Comparison of ENCODE assay signal across 8 mouse cellular contexts in the genomic region with DNA sequence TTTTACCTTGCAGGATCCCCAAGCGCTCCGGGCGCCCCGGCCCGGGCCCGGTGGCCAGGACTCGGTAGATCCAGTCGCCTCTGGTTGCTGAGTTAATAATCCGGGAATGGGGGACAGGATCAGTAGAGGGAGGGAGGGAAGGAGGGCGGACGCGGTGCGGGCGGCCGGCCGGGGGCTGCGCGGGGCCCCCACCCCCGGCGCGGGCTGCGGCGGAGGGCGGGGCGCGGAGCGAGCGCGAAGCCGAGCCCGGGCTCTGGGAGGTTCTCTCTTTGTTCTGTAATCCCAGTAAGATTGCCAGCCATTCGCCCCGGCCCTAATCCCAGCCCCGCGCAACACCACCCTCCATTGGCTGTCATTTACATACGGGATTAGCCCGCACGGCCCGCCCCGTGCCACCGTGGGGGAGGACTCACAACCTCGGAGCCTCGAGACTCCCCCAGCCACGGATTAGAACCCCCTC. TPM values are rescaled to one million over a fixed set of nuclear protein-coding genes. Genes with fewer than 3 reads are reported as not detected.
DNase-seq lines count a peak whose midpoint lies in the region; ATAC-seq and TF ChIP-seq lines count a peak whose summit lies in the region.

A gene (minus strand): TSS at position 214 of the 460 bp plus-strand sequence.

- TF ChIP-seq POLR2A in bone marrow macrophage, adult 2 months (IDR thresholded peaks at IDR 0.05; ENCODE audit: borderline replicate concordance, low read depth, low read length), result no peak
- TF ChIP-seq POLR2A in testis, adult 2 months (IDR thresholded peaks at IDR 0.05; ENCODE audit: control insufficient read depth, low read depth, low read length), result 0 out of 2 replicates have a peak, but pooled peaks have one; percentile 21

- peak within 1 kb of the TSS; percentile 79 for H3K4me2 ChIP-seq in heart, embryonic 13.5 days
- H3K4me2 ChIP-seq in kidney, postnatal 0 days (ENCODE audit: low read length), result peak within 1 kb of the TSS; percentile 88
- peak within 1 kb of the TSS; percentile 81 for H3K4me2 ChIP-seq in midbrain, postnatal 0 days (ENCODE audit: low read depth, low read length, poor library complexity, severe bottlenecking)

- under 1% methylated on average over 44 of the region's 44 CpGs for WGBS in forebrain, embryonic 10.5 days
- 2% methylated on average over 41 of the region's 44 CpGs for WGBS in heart, embryonic 13.5 days
- under 1% methylated on average over 37 of the region's 44 CpGs for WGBS in kidney, postnatal 0 days
- WGBS in midbrain, postnatal 0 days, result 2% methylated on average over 22 of the region's 44 CpGs

- peak; percentile 38; the same call in 1 of the 2 replicates for ATAC-seq in heart, embryonic 13.5 days (ENCODE audit: extremely low read depth, insufficient number of reproducible peaks, low FRiP score, low TSS enrichment)
- peak; percentile 78 for ATAC-seq in kidney, postnatal 0 days (replicated peaks; ENCODE audit: low FRiP score, low read depth)
- peak; percentile 91 for ATAC-seq in midbrain, postnatal 0 days (ENCODE audit: low FRiP score)

- H3K79me2 ChIP-seq in C2C12 (ENCODE audit: control insufficient read depth, insufficient read depth), result peaks cover 50% of the 10 kb centered on the region

- peak within 1 kb of the TSS; percentile 69 for H3K4me3 ChIP-seq in C2C12 (ENCODE audit: insufficient read depth, poor library complexity, severe bottlenecking)
- H3K4me3 ChIP-seq in bone marrow macrophage, adult 2 months (ENCODE audit: insufficient read depth, low read length), result peak within 1 kb of the TSS; percentile 78
- peak within 1 kb of the TSS; percentile 86 for H3K4me3 ChIP-seq in forebrain, embryonic 10.5 days
- H3K4me3 ChIP-seq in heart, embryonic 13.5 days, result peak within 1 kb of the TSS; percentile 73
- H3K4me3 ChIP-seq in kidney, postnatal 0 days (replicated peaks; ENCODE audit: low read depth, low read length), result peak within 1 kb of the TSS; percentile 76
- peak within 1 kb of the TSS; percentile 68 for H3K4me3 ChIP-seq in midbrain, postnatal 0 days (ENCODE audit: low read depth, low read length)
- H3K4me3 ChIP-seq in testis, adult 2 months (ENCODE audit: control insufficient read depth, low read depth, low read length), result peak within 1 kb of the TSS; percentile 91

- peaks cover 5% of the 10 kb centered on the region for H3K4me1 ChIP-seq in bone marrow macrophage, adult 2 months (ENCODE audit: control insufficient read depth, insufficient read depth, low read length)
- peaks cover 31% of the 10 kb centered on the region for H3K4me1 ChIP-seq in forebrain, embryonic 10.5 days
- peaks cover 26% of the 10 kb centered on the region for H3K4me1 ChIP-seq in heart, embryonic 13.5 days
- peaks cover 10% of the 10 kb centered on the region; the same call in 1 of the 2 replicates for H3K4me1 ChIP-seq in kidney, postnatal 0 days (replicated peaks; ENCODE audit: insufficient read depth, low read length)
- H3K4me1 ChIP-seq in midbrain, postnatal 0 days (ENCODE audit: insufficient read depth, low read length), result peaks cover 3% of the 10 kb centered on the region; the same call in 1 of the 2 replicates
- peaks cover 25% of the 10 kb centered on the region for H3K4me1 ChIP-seq in testis, adult 2 months (ENCODE audit: control insufficient read depth, insufficient read depth, low read length)

- H3K79me3 ChIP-seq in C2C12 (ENCODE audit: low read depth), result peaks cover 43% of the 10 kb centered on the region

- no peak within 1 kb of the TSS for H3K27ac ChIP-seq in bone marrow macrophage, adult 2 months (ENCODE audit: insufficient read depth, low read depth, low read length)
- peak within 1 kb of the TSS; percentile 98 for H3K27ac ChIP-seq in forebrain, embryonic 10.5 days
- H3K27ac ChIP-seq in heart, embryonic 13.5 days (replicated peaks), result peak within 1 kb of the TSS; percentile 92
- H3K27ac ChIP-seq in kidney, postnatal 0 days, result peak within 1 kb of the TSS; percentile 90
- peak within 1 kb of the TSS; percentile 89 for H3K27ac ChIP-seq in midbrain, postnatal 0 days (ENCODE audit: low read depth, low read length)
- peak within 1 kb of the TSS; percentile 85 for H3K27ac ChIP-seq in testis, adult 2 months (ENCODE audit: control insufficient read depth, insufficient read depth, low read depth, low read length)

- no peak for TF ChIP-seq CTCF in C2C12 (IDR thresholded peaks at IDR 0.05; ENCODE audit: control insufficient read depth, insufficient read depth, insufficient read length)
- no peak for TF ChIP-seq CTCF in bone marrow macrophage, adult 2 months (IDR thresholded peaks at IDR 0.05; ENCODE audit: low read depth, low read length)
- no peak for TF ChIP-seq CTCF in kidney, postnatal 0 days (IDR thresholded peaks at IDR 0.05; ENCODE audit: low read depth)
- TF ChIP-seq CTCF in midbrain, postnatal 0 days (IDR thresholded peaks at IDR 0.05), result no peak
- no peak for TF ChIP-seq CTCF in testis, adult 2 months (IDR thresholded peaks at IDR 0.05; ENCODE audit: control insufficient read depth, insufficient read depth, insufficient replicate concordance, low read depth, low read length)

- no peaks in the 10 kb centered on the region for H3K27me3 ChIP-seq in C2C12 (ENCODE audit: control insufficient read depth, insufficient read depth, insufficient read length)
- no peaks in the 10 kb centered on the region for H3K27me3 ChIP-seq in forebrain, embryonic 10.5 days (ENCODE audit: poor library complexity, severe bottlenecking)
- no peaks in the 10 kb centered on the region for H3K27me3 ChIP-seq in heart, embryonic 13.5 days (replicated peaks)
- no peaks in the 10 kb centered on the region for H3K27me3 ChIP-seq in kidney, postnatal 0 days (ENCODE audit: insufficient read depth, low read length)
- H3K27me3 ChIP-seq in midbrain, postnatal 0 days (ENCODE audit: insufficient read depth, low read length), result no peaks in the 10 kb centered on the region
- no peaks in the 10 kb centered on the region for H3K27me3 ChIP-seq in testis, adult 2 months (ENCODE audit: control insufficient read depth, insufficient read depth, low read length)

- H3K36me3 ChIP-seq in C2C12 (ENCODE audit: control insufficient read depth, insufficient read depth), result no peaks in the 10 kb centered on the region
- peaks cover 28% of the 10 kb centered on the region for H3K36me3 ChIP-seq in forebrain, embryonic 10.5 days (replicated peaks)
- H3K36me3 ChIP-seq in heart, embryonic 13.5 days, result peaks cover 16% of the 10 kb centered on the region
- 0 out of 2 replicates have a peak, but pooled peaks cover 5% of the 10 kb centered on the region for H3K36me3 ChIP-seq in kidney, postnatal 0 days (ENCODE audit: insufficient read depth, low read length)
- no peaks in the 10 kb centered on the region for H3K36me3 ChIP-seq in midbrain, postnatal 0 days (ENCODE audit: insufficient read depth, low read length)
- no peaks in the 10 kb centered on the region for H3K36me3 ChIP-seq in testis, adult 2 months (ENCODE audit: control insufficient read depth, insufficient read depth, low read length)

- H3K9ac ChIP-seq in heart, embryonic 13.5 days, result peak within 1 kb of the TSS; percentile 95
- H3K9ac ChIP-seq in kidney, postnatal 0 days (ENCODE audit: low read depth, low read length), result peak within 1 kb of the TSS; percentile 84
- peak within 1 kb of the TSS; percentile 91 for H3K9ac ChIP-seq in midbrain, postnatal 0 days (replicated peaks; ENCODE audit: low read length, poor library complexity, severe bottlenecking)

- peaks cover 16% of the 10 kb centered on the region for H3K9me3 ChIP-seq in forebrain, embryonic 10.5 days
- H3K9me3 ChIP-seq in heart, embryonic 13.5 days, result no peaks in the 10 kb centered on the region
- no peaks in the 10 kb centered on the region for H3K9me3 ChIP-seq in kidney, postnatal 0 days (replicated peaks; ENCODE audit: low read length)
- no peaks in the 10 kb centered on the region for H3K9me3 ChIP-seq in midbrain, postnatal 0 days (ENCODE audit: low read length)

- DNase-seq in forebrain, embryonic 10.5 days (ENCODE audit: extremely low spot score, low spot score), result peak; percentile 80
- peak; percentile 85 for DNase-seq in kidney, postnatal 0 days (ENCODE audit: low spot score)
- DNase-seq in liver, result peak; percentile 80
- peak; percentile 88 for DNase-seq in midbrain, postnatal 0 days (ENCODE audit: low spot score)

- peak within 1 kb of the TSS; percentile 75 for H3ac ChIP-seq in C2C12 (ENCODE audit: control insufficient read depth, insufficient read length, low read depth)

TF ChIP-seq in C2C12, 6 proteins besides CTCF, POLR2A, EP300 and RAD21:
- TF ChIP-seq CEBPB (IDR thresholded peaks at IDR 0.05; ENCODE audit: low read depth) (no peak), MYOG (IDR thresholded peaks at IDR 0.05; ENCODE audit: control insufficient read depth, extremely low read depth, insufficient read length) (no peak), FOSL1 (IDR thresholded peaks at IDR 0.05; ENCODE audit: insufficient read depth, low read length, poor library complexity, severe bottlenecking) (no peak), USF1 (IDR thresholded peaks at IDR 0.05; ENCODE audit: low read depth) (no peak), MAX (IDR thresholded peaks at IDR 0.05) (no peak), MYOD1 (IDR thresholded peaks at IDR 0.05; ENCODE audit: control insufficient read depth, insufficient read length, low read depth) (no peak)

RNA-seq across cellular contexts. Expression of the gene that starts here (rescaled TPM):
- 48.6 TPM for polyA plus RNA-seq in C2C12 (2012; fragmentation: generic; extraction: Trizol)
- polyA plus RNA-seq in bone marrow macrophage, adult 2 months (2012; ENCODE audit: insufficient read depth, insufficient read length, missing spikeins), result 8.8 and 9.6 TPM in 2 replicates
- 92.6 and 98.9 TPM in 2 replicates for polyA plus RNA-seq in forebrain, embryonic 10.5 days (2016; fragmentation: Nextera tagmentation; extraction: Ambion mirVana)
- 53.4 and 56.5 TPM in 2 replicates for polyA plus RNA-seq in heart, embryonic 13.5 days (2015; fragmentation: Nextera tagmentation; extraction: Ambion mirVana)
- polyA plus RNA-seq in kidney, postnatal 0 days (2015; fragmentation: Nextera tagmentation; extraction: Ambion mirVana), result 46.7 and 49.8 TPM in 2 replicates
- 53.4 and 69.5 TPM in 2 replicates for total RNA-seq in midbrain, postnatal 0 days (2014; rRNA removed)
- 50.9 and 54.3 TPM in 2 replicates for polyA plus RNA-seq in midbrain, postnatal 0 days (2015; fragmentation: Nextera tagmentation; extraction: Ambion mirVana)
- polyA plus RNA-seq in testis, adult 2 months (2012; rRNA removed), result 29.1 and 40.3 TPM in 2 replicates

Comparison
In these comparisons a context has a peak if more than half of its experiments do, and no peak if none do; other contexts are left out.
1. ATAC-seq: peak in every context shown above with its lines; median percentile 91 in midbrain, postnatal 0 days; 78 in kidney, postnatal 0 days; 38 in heart, embryonic 13.5 days.